Mouse (Mus musculus) C2C12 (cell line): Measurements from ENCODE around the gene Serpinb5.

Source experiments
- CEBPB ChIP-seq: IDR thresholded peaks from one replicate; pipeline ENCODE4 v1.6.1; 2011; ENCODE audit warnings: low read depth, mild to moderate bottlenecking, control low read depth, moderate library complexity
- CTCF ChIP-seq: IDR thresholded peaks from one replicate; pipeline ENCODE4 v1.5.1; 2011; ENCODE audit not compliant: control insufficient read depth, insufficient read depth, insufficient read length
- MAX ChIP-seq: IDR thresholded peaks from one replicate; pipeline ENCODE4 v1.6.1; 2011; ENCODE audit warnings: mild to moderate bottlenecking, control low read depth
- MYOG ChIP-seq: IDR thresholded peaks from one replicate; pipeline ENCODE4 v1.6.1; 2011; ENCODE audit not compliant: control insufficient read depth, insufficient read length; ENCODE audit errors: extremely low read depth
- USF1 ChIP-seq: IDR thresholded peaks from one replicate; pipeline ENCODE4 v1.6.1; 2011; ENCODE audit warnings: low read depth, mild to moderate bottlenecking, control low read depth, moderate library complexity

DNA sequence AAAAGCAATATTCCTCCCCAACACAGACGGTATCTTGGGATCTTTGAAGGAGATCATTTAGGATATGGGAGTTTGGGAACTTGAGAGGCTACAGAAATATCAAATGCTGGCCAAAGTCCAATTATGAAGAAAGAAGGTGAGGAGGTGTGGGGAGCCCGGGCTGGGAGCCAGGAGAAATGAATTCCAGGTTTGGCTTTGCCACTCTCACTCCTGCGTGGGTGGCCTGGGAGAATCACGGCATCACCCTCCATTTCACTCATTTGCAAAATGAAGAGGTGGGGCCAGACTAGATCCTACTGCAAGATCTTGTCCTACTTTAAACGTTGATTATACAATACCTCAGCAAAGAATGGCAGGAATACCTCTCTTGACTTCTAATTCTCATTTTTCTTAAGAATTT lies 5.1 kb downstream of the Serpinb5 start:
- no peak for TF ChIP-seq CTCF
- TF ChIP-seq MAX = no peak
- no peak for TF ChIP-seq USF1
- no peak for TF ChIP-seq CEBPB
- no peak for TF ChIP-seq MYOG
